Mouse (Mus musculus): ENCODE measurements around the gene Tmem163. TPM values are rescaled to one million over a fixed set of nuclear protein-coding genes. Genes with fewer than 3 reads are reported as not detected.

The Tmem163 gene
- total RNA-seq, 2 experiments from 2014 or later, result 2.1 TPM; not detected in 1

GRCm38 (mm10) chr1:127661118-127662012 is 18.0 kb downstream of the Tmem163 start:
- no peak for ATAC-seq (replicated peaks; ENCODE audit: low FRiP score, poor library complexity, severe bottlenecking)

- no peak for ATAC-seq (replicated peaks; ENCODE audit: low FRiP score, poor library complexity, severe bottlenecking)
Observed at GRCm38 (mm10) chr1:127651564-127651963, 27.8 kb downstream of the Tmem163 start.

GRCm38 (mm10) chr1:127642976-127643769 is 36.2 kb downstream of the Tmem163 start:
- ATAC-seq (replicated peaks; ENCODE audit: low FRiP score, poor library complexity, severe bottlenecking), result no peak

- ATAC-seq (replicated peaks; ENCODE audit: low FRiP score, poor library complexity, severe bottlenecking), result no peak
Observed at GRCm38 (mm10) chr1:127637917-127638316, 41.4 kb downstream of the Tmem163 start.

GRCm38 (mm10) chr1:127627151-127627550 is 52.2 kb downstream of the Tmem163 start:
- ATAC-seq (replicated peaks; ENCODE audit: low FRiP score, poor library complexity, severe bottlenecking), result no peak

DNA sequence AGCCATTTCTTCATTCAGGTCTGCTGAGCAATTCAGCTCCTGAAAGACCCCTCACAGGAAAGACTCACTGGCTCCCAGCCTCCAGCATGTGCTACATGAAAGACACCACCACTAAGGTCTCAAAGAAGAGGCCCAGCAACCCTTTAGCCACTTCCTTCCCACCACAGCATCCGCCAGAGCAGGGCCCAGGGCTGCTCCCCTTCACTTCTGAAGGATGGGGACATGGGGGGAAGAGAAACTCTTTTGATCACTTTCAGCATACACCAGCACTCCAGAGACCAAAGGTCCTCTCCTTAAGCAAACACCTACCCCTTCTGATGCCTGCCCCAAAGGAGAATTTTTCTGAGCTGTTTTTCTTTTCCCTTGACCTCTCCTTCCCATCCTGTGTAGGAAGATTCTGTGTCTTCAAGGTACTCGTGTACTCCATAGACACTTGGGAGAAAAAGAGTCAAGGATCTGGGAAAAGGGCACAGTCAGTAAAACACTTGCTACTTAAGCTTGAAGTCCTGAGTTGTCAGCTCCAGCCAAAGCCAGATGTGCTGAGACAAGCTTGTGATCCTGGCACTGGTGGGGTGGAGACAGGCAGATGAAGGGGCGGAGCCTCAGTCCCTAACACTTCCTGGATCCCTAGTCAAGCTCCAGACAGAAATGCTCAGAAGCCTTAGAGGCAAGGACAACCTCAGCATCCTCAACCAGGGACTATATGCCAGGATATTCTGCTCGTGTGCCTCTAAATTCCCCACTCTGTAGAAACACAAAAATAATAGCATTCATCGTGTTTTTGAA is 53.6 kb downstream of the Tmem163 start:
- no peak for ATAC-seq (replicated peaks; ENCODE audit: low FRiP score, poor library complexity, severe bottlenecking)

DNA sequence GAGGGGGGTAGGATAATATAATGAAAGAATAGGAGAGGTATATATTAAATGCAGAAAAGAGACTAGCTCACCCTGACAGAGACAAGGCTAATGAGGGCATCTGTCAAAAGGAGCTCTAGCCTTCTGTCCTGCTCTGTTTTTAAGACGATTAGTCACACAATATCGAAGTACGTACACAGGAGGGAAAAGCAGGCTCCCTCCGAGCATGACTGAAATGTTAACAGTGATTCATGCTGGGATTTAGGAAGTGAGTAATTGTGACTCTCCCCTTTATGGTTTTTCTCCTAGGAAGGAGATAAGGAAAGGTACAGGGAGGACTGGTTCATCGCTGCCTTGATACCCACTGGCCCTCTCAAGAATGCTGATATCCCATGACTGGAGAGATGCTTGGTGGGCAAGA is 57.0 kb downstream of the Tmem163 start:
- ATAC-seq (replicated peaks; ENCODE audit: low FRiP score, poor library complexity, severe bottlenecking), result no peak

GRCm38 (mm10) chr1:127619036-127619435 is 60.3 kb downstream of the Tmem163 start:
- no peak for ATAC-seq (replicated peaks; ENCODE audit: low FRiP score, poor library complexity, severe bottlenecking)

DNA sequence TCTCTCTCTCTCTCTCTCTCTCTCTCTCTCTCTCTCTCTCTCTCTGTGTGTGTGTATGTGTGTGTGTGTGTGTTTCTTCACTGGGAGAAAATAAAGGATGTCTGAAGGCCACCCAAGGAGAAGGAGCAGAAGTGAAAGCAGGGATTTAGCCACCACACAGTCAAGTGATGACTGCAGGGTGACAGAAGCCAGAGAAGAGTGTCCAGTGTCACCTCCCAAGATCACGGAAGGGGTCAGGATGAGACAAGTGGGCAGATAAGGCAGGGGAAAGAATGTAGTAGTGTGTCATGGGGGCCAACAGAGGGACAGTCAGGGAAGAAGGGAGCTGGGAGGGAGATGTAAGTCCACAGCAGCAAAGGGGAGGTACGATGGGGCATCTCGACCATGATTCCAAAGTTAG is 69.0 kb downstream of the Tmem163 start:
- no peak for ATAC-seq (replicated peaks; ENCODE audit: low FRiP score, poor library complexity, severe bottlenecking)

- ATAC-seq (replicated peaks; ENCODE audit: low FRiP score, poor library complexity, severe bottlenecking), result no peak
Observed at GRCm38 (mm10) chr1:127609814-127610213, 69.5 kb downstream of the Tmem163 start.

GRCm38 (mm10) chr1:127608326-127608725 is 71.0 kb downstream of the Tmem163 start:
- no peak for ATAC-seq (replicated peaks; ENCODE audit: low FRiP score, poor library complexity, severe bottlenecking)

GRCm38 (mm10) chr1:127603697-127604631 is 75.4 kb downstream of the Tmem163 start:
- ATAC-seq (replicated peaks; ENCODE audit: low FRiP score, poor library complexity, severe bottlenecking), result no peak

- no peak for ATAC-seq (replicated peaks; ENCODE audit: low FRiP score, poor library complexity, severe bottlenecking)
Observed at GRCm38 (mm10) chr1:127596143-127596542, 83.2 kb downstream of the Tmem163 start.

DNA sequence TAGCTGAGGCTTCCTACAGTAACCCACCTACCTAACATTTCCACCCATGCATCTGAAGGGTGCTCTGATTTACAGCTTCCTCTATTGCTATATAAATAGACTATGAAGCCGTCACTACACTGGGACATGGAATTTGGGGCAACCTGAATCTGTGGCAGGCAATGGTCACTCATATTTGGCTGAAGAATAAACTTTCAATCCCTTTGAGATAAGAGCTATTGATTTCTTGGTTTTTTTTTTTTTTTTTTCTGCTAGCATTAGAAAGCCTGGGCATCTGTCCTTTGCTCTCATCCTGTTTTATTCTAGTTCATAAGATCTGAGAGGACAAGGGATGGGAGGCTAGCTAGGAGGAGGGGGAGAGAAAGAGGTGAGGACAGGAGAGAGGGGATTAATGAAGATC is 83.6 kb downstream of the Tmem163 start:
- ATAC-seq (replicated peaks; ENCODE audit: low FRiP score, poor library complexity, severe bottlenecking), result no peak

DNA sequence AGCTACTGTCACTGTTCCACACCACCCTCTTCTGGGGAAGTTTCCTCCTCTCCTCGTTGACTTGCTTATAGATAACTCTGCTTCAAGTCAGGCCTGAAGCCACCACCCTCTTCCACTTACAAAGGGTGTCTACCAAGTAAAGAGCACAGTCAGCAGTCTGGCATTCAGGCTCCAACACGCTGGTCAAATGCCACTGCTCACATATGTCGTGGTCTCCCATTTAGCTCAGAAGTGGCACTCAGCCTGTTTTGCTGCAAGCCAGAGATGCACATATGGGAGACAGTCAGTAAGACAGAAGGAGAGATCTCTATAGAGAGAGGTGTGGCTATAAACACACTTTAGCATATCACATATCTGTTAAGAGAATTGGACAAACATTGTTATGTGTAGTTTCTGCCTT is 89.8 kb downstream of the Tmem163 start:
- no peak for ATAC-seq (replicated peaks; ENCODE audit: low FRiP score, poor library complexity, severe bottlenecking)

- no peak for ATAC-seq (replicated peaks; ENCODE audit: low FRiP score, poor library complexity, severe bottlenecking)
Observed at GRCm38 (mm10) chr1:127587071-127587470, 92.3 kb downstream of the Tmem163 start.

DNA sequence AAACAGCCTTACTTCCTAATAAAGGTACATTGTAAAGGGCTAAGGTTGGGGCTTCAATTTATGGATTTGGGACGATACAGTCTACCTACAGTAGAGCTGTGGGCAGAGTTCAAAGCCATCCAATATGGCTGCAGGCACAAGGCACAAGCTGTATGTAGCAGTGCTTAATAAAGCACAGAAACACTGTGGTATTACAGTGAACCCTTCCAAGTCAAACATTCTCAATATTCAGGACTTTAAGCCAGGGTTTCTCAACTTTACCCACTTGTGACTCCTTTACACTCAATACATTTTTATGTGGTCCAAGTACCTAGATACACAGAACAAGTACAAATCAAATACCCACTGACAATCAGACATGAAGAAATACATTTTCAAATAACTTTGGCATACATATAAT is 93.2 kb downstream of the Tmem163 start:
- ATAC-seq (replicated peaks; ENCODE audit: low FRiP score, poor library complexity, severe bottlenecking), result no peak

GRCm38 (mm10) chr1:127577981-127578380 is 101.4 kb downstream of the Tmem163 start:
- ATAC-seq (replicated peaks; ENCODE audit: low FRiP score, poor library complexity, severe bottlenecking), result no peak

DNA sequence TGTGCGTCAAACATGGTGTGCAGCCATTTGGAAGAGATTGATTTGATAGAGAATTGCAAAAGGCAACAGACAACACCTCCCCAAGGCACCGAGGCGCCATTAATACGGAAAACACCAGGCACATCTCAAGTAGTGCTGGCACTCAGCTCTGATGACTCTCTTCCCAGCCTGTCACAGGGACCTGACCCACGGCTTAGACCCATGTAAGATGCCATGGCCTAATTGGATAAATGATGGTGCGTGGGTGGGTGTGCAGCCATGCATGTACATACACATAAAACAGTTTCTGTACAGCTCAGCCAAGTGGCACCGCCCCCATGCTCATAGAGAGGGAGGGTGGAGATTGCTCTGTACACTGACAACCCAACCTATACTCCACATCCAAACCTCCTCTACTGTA is 102.3 kb downstream of the Tmem163 start:
- no peak for ATAC-seq (replicated peaks; ENCODE audit: low FRiP score, poor library complexity, severe bottlenecking)

Data from erythroid progenitor cell, adult 5-6 weeks (primary cell).